Mouse (Mus musculus) liver, embryonic 11.5 days (tissue): ENCODE data around the gene Trp63. TPM values are rescaled to one million over a fixed set of nuclear protein-coding genes. Genes with fewer than 3 reads are reported as not detected.

Source experiments
- ATAC-seq: fragments of 200-750 bp; cut with Nextera tagmentation; replicated peaks from 2 replicates; pipeline ENCODE4 v1.8.0; 2017; ENCODE audit warnings: moderate number of reproducible peaks, mild to moderate bottlenecking, moderate TSS enrichment, moderate library complexity; ENCODE audit not compliant: low FRiP score
- DNase-seq: peaks from one replicate; pipeline ENCODE4 v3.0.0-alpha.2; 2017; ENCODE audit warnings: low spot score
- H3K27ac ChIP-seq: fragments of 300-500 bp; sonication (generic); 2 replicates; pipeline ENCODE4 v1.5.1; 2014; ENCODE audit warnings: mild to moderate bottlenecking, low read depth, low read length, control low read depth
- H3K27me3 ChIP-seq: fragments of 300-500 bp; sonication (generic); replicated peaks from 2 replicates; pipeline ENCODE4 v1.6.1; 2014; ENCODE audit warnings: low read length, mixed read lengths; ENCODE audit not compliant: control insufficient read depth, insufficient read depth
- H3K36me3 ChIP-seq: fragments of 300-500 bp; sonication (generic); 2 replicates; pipeline ENCODE4 v1.6.1; 2014; ENCODE audit warnings: mild to moderate bottlenecking, low read length, moderate library complexity, mixed read lengths; ENCODE audit not compliant: control insufficient read depth, insufficient read depth
- H3K4me1 ChIP-seq: fragments of 300-500 bp; sonication (generic); replicated peaks from 2 replicates; pipeline ENCODE4 v1.6.1; 2014; ENCODE audit warnings: low read length, mixed read lengths; ENCODE audit not compliant: control insufficient read depth, insufficient read depth
- H3K4me2 ChIP-seq: fragments of 300-500 bp; sonication (generic); 2 replicates; pipeline ENCODE4 v1.6.1; 2014; ENCODE audit warnings: mild to moderate bottlenecking, control low read depth, moderate library complexity
- H3K4me3 ChIP-seq: fragments of 300-500 bp; sonication (generic); 2 replicates; pipeline ENCODE4 v1.5.1; 2014; ENCODE audit warnings: low read depth, low read length, control low read depth
- H3K9ac ChIP-seq: fragments of 300-500 bp; sonication (generic); 2 replicates; pipeline ENCODE4 v1.6.1; 2014; ENCODE audit warnings: low read depth, low read length, control low read depth
- H3K9me3 ChIP-seq: fragments of 300-500 bp; sonication (generic); 2 replicates; pipeline ENCODE4 v1.6.1; 2016; ENCODE audit warnings: low read length, inconsistent platforms, mixed read lengths; ENCODE audit not compliant: control insufficient read depth
- WGBS: fragments of 180-500 bp; shearing (Covaris S2); extraction: QIAGEN DNeasy Blood & Tissue Kit; methylation state at CpG from one replicate; pipeline ENCODE4 v1.1.7; 2014; 5-methylcytosine and 5-hydroxymethylcytosine counted together
- polyA plus RNA-seq: library from polyadenylated mRNA; unstranded; fragments of >200 nt; fragmentation: Nextera tagmentation; extraction: Ambion mirVana; gene quantifications from 2 replicates; pipeline ENCODE4 v1.2.1, GENCODE M21; 2014

Trp63 gene
- polyA plus RNA-seq, 1 experiment from 2014 or later, result 0.52 TPM

- DNase-seq (no peak), ATAC-seq (no peak)
- Histone ChIP-seq H3K4me2 (no peak overlapping the region), H3K36me3 (no peaks in the 10 kb centered on the region), H3K27ac (no peak overlapping the region), H3K27me3 (no peaks in the 10 kb centered on the region), H3K4me1 (no peaks in the 10 kb centered on the region), H3K4me3 (no peak overlapping the region), H3K9ac (no peak overlapping the region), H3K9me3 (no peaks in the 10 kb centered on the region)
- 73% methylated on average over 5 of the region's 5 CpGs for WGBS
Measured at GRCm38 (mm10) chr16:25792640-25793266, 109.2 kb downstream of the Trp63 start.

- Histone ChIP-seq H3K9ac (no peak overlapping the region), H3K4me1 (no peaks in the 10 kb centered on the region), H3K27me3 (no peaks in the 10 kb centered on the region), H3K27ac (no peak overlapping the region), H3K4me3 (no peak overlapping the region), H3K36me3 (no peaks in the 10 kb centered on the region), H3K9me3 (no peaks in the 10 kb centered on the region), H3K4me2 (no peak overlapping the region)
- DNase-seq, result no peak
- 76% methylated on average over 4 of the region's 4 CpGs for WGBS
- ATAC-seq, result no peak
Measured at GRCm38 (mm10) chr16:25797732-25798294, 114.2 kb downstream of the Trp63 start.

- Histone ChIP-seq H3K27ac (no peak overlapping the region), H3K9ac (no peak overlapping the region), H3K9me3 (no peaks in the 10 kb centered on the region), H3K4me1 (no peaks in the 10 kb centered on the region), H3K4me3 (no peak overlapping the region), H3K27me3 (no peaks in the 10 kb centered on the region), H3K4me2 (no peak overlapping the region), H3K36me3 (no peaks in the 10 kb centered on the region)
- ATAC-seq (no peak), DNase-seq (no peak)
Measured at GRCm38 (mm10) chr16:25799618-25800017, 116.1 kb downstream of the Trp63 start.

GRCm38 (mm10) chr16:25804955-25805354, 121.4 kb downstream of the Trp63 start:
- ATAC-seq (no peak), DNase-seq (no peak)
- H3K36me3 ChIP-seq, result no peaks in the 10 kb centered on the region
- no peak overlapping the region for H3K4me2 ChIP-seq
- no peak overlapping the region for H3K9ac ChIP-seq
- no peak overlapping the region for H3K27ac ChIP-seq
- H3K27me3 ChIP-seq, result no peaks in the 10 kb centered on the region
- no peak overlapping the region for H3K4me3 ChIP-seq
- no peaks in the 10 kb centered on the region for H3K4me1 ChIP-seq
- WGBS, result 76% methylated on average over 3 of the region's 3 CpGs
- no peaks in the 10 kb centered on the region for H3K9me3 ChIP-seq

GRCm38 (mm10) chr16:25807116-25807515, 123.6 kb downstream of the Trp63 start:
- Histone ChIP-seq H3K9me3 (no peaks in the 10 kb centered on the region), H3K4me1 (no peaks in the 10 kb centered on the region), H3K9ac (no peak overlapping the region), H3K4me3 (no peak overlapping the region), H3K27me3 (no peaks in the 10 kb centered on the region), H3K4me2 (no peak overlapping the region), H3K36me3 (no peaks in the 10 kb centered on the region), H3K27ac (no peak overlapping the region)
- DNase-seq (no peak), ATAC-seq (no peak)

- Histone ChIP-seq H3K27me3 (no peaks in the 10 kb centered on the region), H3K36me3 (no peaks in the 10 kb centered on the region), H3K9ac (no peak overlapping the region), H3K4me1 (no peaks in the 10 kb centered on the region), H3K4me2 (no peak overlapping the region), H3K27ac (no peak overlapping the region), H3K4me3 (no peak overlapping the region), H3K9me3 (no peaks in the 10 kb centered on the region)
- WGBS, result 59% methylated on average over 10 of the region's 10 CpGs
- ATAC-seq (no peak), DNase-seq (no peak)
Measured at GRCm38 (mm10) chr16:25817753-25818624, 134.4 kb downstream of the Trp63 start.

- 71% methylated on average over 7 of the region's 7 CpGs for WGBS
- DNase-seq, result no peak
- Histone ChIP-seq H3K4me1 (no peaks in the 10 kb centered on the region), H3K36me3 (no peaks in the 10 kb centered on the region), H3K9me3 (no peaks in the 10 kb centered on the region), H3K27ac (no peak overlapping the region), H3K4me3 (no peak overlapping the region), H3K27me3 (no peaks in the 10 kb centered on the region), H3K9ac (no peak overlapping the region), H3K4me2 (no peak overlapping the region)
- ATAC-seq, result no peak
Measured at GRCm38 (mm10) chr16:25826016-25826415, 142.5 kb downstream of the Trp63 start.

- ATAC-seq, result no peak
Measured at GRCm38 (mm10) chr16:25832576-25832975, 149.0 kb downstream of the Trp63 start.

More at GRCm38 (mm10) chr16:25832576-25832975, 149.0 kb downstream of the Trp63 start:
- WGBS, result 87% methylated on average over 4 of the region's 4 CpGs
- Histone ChIP-seq H3K27me3 (no peaks in the 10 kb centered on the region), H3K9me3 (no peaks in the 10 kb centered on the region; the same call in 1 of the 2 replicates), H3K4me3 (no peak overlapping the region), H3K4me1 (no peaks in the 10 kb centered on the region), H3K36me3 (no peaks in the 10 kb centered on the region), H3K4me2 (no peak overlapping the region), H3K27ac (no peak overlapping the region), H3K9ac (no peak overlapping the region)
- DNase-seq, result no peak
